Mouse (Mus musculus) forebrain, embryonic 14.5 days (tissue): ENCODE measurements around the gene Ypel1. TPM values are rescaled to one million over a fixed set of nuclear protein-coding genes. Genes with fewer than 3 reads are reported as not detected.
A peak's percentile ranks its signal among the peaks of the same experiment; 100 is the strongest.

ENCODE experiments used
- ATAC-seq: fragments of 200-750 bp; cut with Nextera tagmentation; 2 replicates; pipeline ENCODE4 v1.8.0; 2017; ENCODE audit warnings: mild to moderate bottlenecking, moderate library complexity
- DNase-seq: peaks from one replicate; pipeline ENCODE4 v3.0.0-alpha.2; 2015; ENCODE audit warnings: low spot score
- H3K27ac ChIP-seq: fragments of 300-500 bp; sonication (generic); 2 replicates; pipeline ENCODE4 v1.5.1; 2014; ENCODE audit warnings: low read depth, mild to moderate bottlenecking, control low read depth, low read length, moderate library complexity
- H3K27me3 ChIP-seq: fragments of 300-500 bp; sonication (generic); replicated peaks from 2 replicates; pipeline ENCODE4 v1.6.1; 2014; ENCODE audit warnings: low read length, control low read depth, mixed read lengths; ENCODE audit not compliant: control insufficient read depth, insufficient read depth
- H3K36me3 ChIP-seq: fragments of 300-500 bp; sonication (generic); 2 replicates; pipeline ENCODE4 v1.6.1; 2014; ENCODE audit warnings: low read length, control low read depth; ENCODE audit not compliant: control insufficient read depth, insufficient read depth
- H3K4me1 ChIP-seq: fragments of 300-500 bp; sonication (generic); 2 replicates; pipeline ENCODE4 v1.6.1; 2014; ENCODE audit warnings: antibody characterized with exemption, low read length, control low read depth; ENCODE audit not compliant: control insufficient read depth, insufficient read depth
- H3K4me2 ChIP-seq: fragments of 300-500 bp; sonication (generic); 2 replicates; pipeline ENCODE4 v1.6.1; 2014; ENCODE audit warnings: mild to moderate bottlenecking, control low read depth, low read length
- H3K4me3 ChIP-seq: fragments of 300-500 bp; sonication (generic); 2 replicates; pipeline ENCODE4 v1.5.1; 2014; ENCODE audit warnings: low read depth, low read length, control low read depth
- H3K9ac ChIP-seq: fragments of 300-500 bp; sonication (generic); 2 replicates; pipeline ENCODE4 v1.6.1; 2014; ENCODE audit warnings: mild to moderate bottlenecking, low read length, control low read depth, moderate library complexity
- H3K9me3 ChIP-seq: fragments of 300-500 bp; sonication (generic); replicated peaks from 2 replicates; pipeline ENCODE4 v1.6.1; 2016; ENCODE audit warnings: low read length, control low read depth, mixed read lengths; ENCODE audit not compliant: control insufficient read depth
- WGBS: fragments of 180-500 bp; shearing (Covaris S2); extraction: QIAGEN DNeasy Blood & Tissue Kit; methylation state at CpG from one replicate; pipeline ENCODE4 v1.1.7; 2014; 5-methylcytosine and 5-hydroxymethylcytosine counted together
- polyA plus RNA-seq: library from polyadenylated mRNA; unstranded; fragments of >200 nt; fragmentation: Nextera tagmentation; extraction: Ambion mirVana; gene quantifications from 2 replicates; pipeline ENCODE4 v1.2.1, GENCODE M21; 2014

Gene Ypel1
- polyA plus RNA-seq, 1 experiment from 2014 or later = 180 TPM

DNA sequence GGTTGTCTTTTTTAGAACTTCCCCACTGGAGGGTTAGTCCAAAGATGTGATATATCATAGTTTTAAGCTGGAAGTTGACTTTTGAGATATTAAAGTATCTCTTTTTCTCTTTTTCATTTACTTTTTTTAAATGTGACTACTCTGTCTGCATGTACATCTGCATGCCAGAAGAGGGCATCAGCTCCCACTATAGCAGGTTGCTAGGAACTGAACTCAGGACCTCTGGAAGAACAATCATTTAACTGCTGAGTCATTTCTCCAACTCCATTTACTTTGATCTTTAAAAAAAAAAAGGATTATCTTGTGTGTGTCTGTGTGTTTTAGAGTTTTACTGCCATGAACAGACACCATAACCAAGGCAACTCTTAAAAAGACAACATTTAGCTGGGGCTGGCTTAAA is 7.4 kb downstream of the Ypel1 start:
- Histone ChIP-seq H3K9me3 (no peaks in the 10 kb centered on the region), H3K27ac (no peak overlapping the region), H3K36me3 (peaks cover 72% of the 10 kb centered on the region), H3K4me1 (peaks cover 5% of the 10 kb centered on the region; the same call in 1 of the 2 replicates), H3K4me2 (no peak overlapping the region), H3K9ac (no peak overlapping the region), H3K4me3 (no peak overlapping the region), H3K27me3 (no peaks in the 10 kb centered on the region)
- no peak for ATAC-seq
- no peak for DNase-seq

GRCm38 (mm10) chr16:17078101-17078500 is 8.6 kb downstream of the Ypel1 start:
- no peak overlapping the region for H3K4me3 ChIP-seq
- ATAC-seq = peak; percentile 69
- H3K4me1 ChIP-seq = 0 out of 2 replicates have a peak, but pooled peaks cover 3% of the 10 kb centered on the region
- peak overlapping the region; percentile 39; the same call in 1 of the 2 replicates for H3K27ac ChIP-seq
- DNase-seq = peak; percentile 75
- H3K4me2 ChIP-seq = no peak overlapping the region
- WGBS = 56% methylated on average over 7 of the region's 7 CpGs
- no peaks in the 10 kb centered on the region for H3K9me3 ChIP-seq
- H3K27me3 ChIP-seq = no peaks in the 10 kb centered on the region
- H3K36me3 ChIP-seq = peaks cover 79% of the 10 kb centered on the region
- H3K9ac ChIP-seq = no peak overlapping the region

DNA sequence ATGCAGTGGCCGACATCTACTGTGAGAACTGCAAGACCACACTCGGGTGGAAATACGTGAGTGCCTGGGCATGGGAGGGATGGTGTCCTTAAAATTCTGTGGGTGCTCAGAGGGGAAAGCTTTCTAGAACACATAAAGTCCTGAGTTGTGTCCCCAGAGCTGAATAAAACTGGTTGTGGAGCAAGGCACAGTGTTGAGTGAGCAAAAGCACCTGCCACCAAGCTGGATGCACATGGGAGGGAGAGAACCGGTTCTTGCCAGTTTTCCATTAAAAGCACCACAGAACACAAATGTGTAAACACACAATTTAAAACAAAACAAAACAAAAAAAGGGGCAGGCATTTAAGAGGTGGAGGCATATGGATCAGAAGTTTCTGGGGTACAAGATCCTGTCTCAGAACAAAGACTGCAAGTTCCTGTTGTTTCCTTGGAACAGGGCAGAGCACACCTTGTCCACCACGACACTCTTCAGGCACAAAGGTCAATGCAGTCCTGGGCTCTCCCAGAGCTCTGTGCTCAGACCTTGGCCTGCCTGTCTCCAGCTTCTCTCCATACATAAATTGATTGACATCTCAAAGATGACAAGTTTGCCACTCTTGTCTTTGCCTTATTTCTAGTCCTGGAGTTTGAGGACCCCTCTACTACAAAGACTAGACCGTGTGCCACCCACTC is 12.8 kb downstream of the Ypel1 start:
- WGBS = 88% methylated on average over 6 of the region's 6 CpGs
- Histone ChIP-seq H3K9ac (no peak overlapping the region), H3K4me1 (0 out of 2 replicates have a peak, but pooled peaks cover 3% of the 10 kb centered on the region), H3K9me3 (no peaks in the 10 kb centered on the region), H3K4me3 (no peak overlapping the region), H3K36me3 (peaks cover 93% of the 10 kb centered on the region), H3K27me3 (no peaks in the 10 kb centered on the region), H3K27ac (no peak overlapping the region), H3K4me2 (no peak overlapping the region)
- DNase-seq (no peak), ATAC-seq (no peak)

GRCm38 (mm10) chr16:17085636-17086035 is 16.1 kb downstream of the Ypel1 start:
- H3K4me3 ChIP-seq = no peak overlapping the region
- DNase-seq (no peak), ATAC-seq (no peak)
- H3K27ac ChIP-seq = no peak overlapping the region
- H3K36me3 ChIP-seq = peaks cover 100% of the 10 kb centered on the region
- no peaks in the 10 kb centered on the region for H3K27me3 ChIP-seq
- H3K4me1 ChIP-seq = no peaks in the 10 kb centered on the region
- H3K9me3 ChIP-seq = no peaks in the 10 kb centered on the region
- no peak overlapping the region for H3K4me2 ChIP-seq
- WGBS = 91% methylated on average over 4 of the region's 4 CpGs
- H3K9ac ChIP-seq = no peak overlapping the region

GRCm38 (mm10) chr16:17086241-17086640 is 16.7 kb downstream of the Ypel1 start:
- 86% methylated on average over 3 of the region's 3 CpGs for WGBS
- Histone ChIP-seq H3K27me3 (no peaks in the 10 kb centered on the region), H3K4me1 (no peaks in the 10 kb centered on the region), H3K36me3 (peaks cover 100% of the 10 kb centered on the region), H3K9ac (no peak overlapping the region), H3K9me3 (no peaks in the 10 kb centered on the region), H3K27ac (no peak overlapping the region), H3K4me3 (no peak overlapping the region), H3K4me2 (no peak overlapping the region)
- DNase-seq (no peak), ATAC-seq (no peak)

DNA sequence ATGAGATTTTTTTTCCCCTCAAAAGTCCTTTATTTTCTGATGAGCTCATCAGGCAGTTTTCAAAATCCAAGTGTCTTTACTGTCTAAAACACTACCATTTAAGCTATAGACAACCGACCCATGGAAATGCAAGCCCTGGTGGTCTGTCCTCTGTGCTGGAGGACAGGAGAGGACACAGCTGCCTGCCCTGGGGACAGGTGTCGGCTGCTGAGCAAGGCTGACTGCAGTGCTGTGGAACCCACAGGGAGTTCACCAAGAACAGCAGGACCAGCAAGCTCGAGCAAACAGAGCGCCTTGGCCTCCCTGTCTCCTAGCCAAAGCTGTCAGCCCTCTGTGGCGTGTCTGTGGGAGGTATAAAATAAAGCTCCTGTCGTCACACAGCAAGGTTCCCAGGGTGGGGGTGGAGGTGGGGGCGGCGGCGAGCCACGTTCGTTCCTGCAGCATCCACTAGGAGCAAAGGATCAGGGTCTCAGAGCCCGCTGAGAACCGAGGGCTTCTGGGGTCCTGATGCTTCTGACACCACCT is 17.2 kb downstream of the Ypel1 start:
- no peak for ATAC-seq
- WGBS = 73% methylated on average over 13 of the region's 13 CpGs

GRCm38 (mm10) chr16:17088346-17088745 is 18.9 kb downstream of the Ypel1 start:
- ATAC-seq = no peak
- H3K36me3 ChIP-seq = peaks cover 98% of the 10 kb centered on the region
- no peak overlapping the region for H3K27ac ChIP-seq
- DNase-seq = peak; percentile 26
- no peaks in the 10 kb centered on the region for H3K9me3 ChIP-seq
- H3K27me3 ChIP-seq = no peaks in the 10 kb centered on the region
- H3K9ac ChIP-seq = no peak overlapping the region
- no peaks in the 10 kb centered on the region for H3K4me1 ChIP-seq
- H3K4me3 ChIP-seq = no peak overlapping the region
- WGBS = 69% methylated on average over 3 of the region's 3 CpGs
- no peak overlapping the region for H3K4me2 ChIP-seq

More for the DNA sequence above, 17.2 kb downstream of the Ypel1 start:
- no peak overlapping the region for H3K9ac ChIP-seq
- H3K4me3 ChIP-seq = no peak overlapping the region
- H3K27ac ChIP-seq = no peak overlapping the region
- no peak for DNase-seq
- no peak overlapping the region for H3K4me2 ChIP-seq
- H3K4me1 ChIP-seq = no peaks in the 10 kb centered on the region
- H3K27me3 ChIP-seq = no peaks in the 10 kb centered on the region
- no peaks in the 10 kb centered on the region for H3K9me3 ChIP-seq
- H3K36me3 ChIP-seq = peaks cover 100% of the 10 kb centered on the region

DNA sequence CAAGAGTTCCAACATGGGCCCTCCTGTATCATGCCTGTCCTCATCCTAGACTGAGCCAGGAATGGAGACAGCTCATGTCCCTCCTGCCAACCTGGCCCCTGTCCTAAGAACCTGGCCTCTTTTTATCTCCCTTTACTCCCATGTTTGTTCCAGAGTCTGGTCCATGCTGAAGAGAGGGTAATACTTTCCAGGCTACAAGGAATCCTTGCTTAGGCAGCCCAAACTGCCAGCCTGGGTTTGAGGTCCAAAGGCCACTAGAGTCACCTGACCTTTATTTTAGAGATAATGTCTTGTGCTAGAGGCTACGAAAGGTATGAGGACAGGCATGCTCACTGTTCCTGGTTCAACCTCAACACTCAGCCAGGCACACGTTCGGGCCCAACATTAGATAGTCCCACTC is 27.4 kb downstream of the Ypel1 start:
- Histone ChIP-seq H3K36me3 (peaks cover 88% of the 10 kb centered on the region), H3K4me3 (no peak overlapping the region), H3K9me3 (no peaks in the 10 kb centered on the region), H3K4me1 (no peaks in the 10 kb centered on the region), H3K4me2 (no peak overlapping the region), H3K27ac (no peak overlapping the region), H3K27me3 (no peaks in the 10 kb centered on the region), H3K9ac (no peak overlapping the region)
- no peak for ATAC-seq
- DNase-seq = no peak
- 98% methylated on average over 3 of the region's 3 CpGs for WGBS

- 48% methylated on average over 7 of the region's 7 CpGs for WGBS
- no peak overlapping the region for H3K27ac ChIP-seq
- peaks cover 7% of the 10 kb centered on the region for H3K4me1 ChIP-seq
- DNase-seq (peak; percentile 70), ATAC-seq (peak; percentile 72)
- peaks cover 89% of the 10 kb centered on the region for H3K36me3 ChIP-seq
- no peak overlapping the region for H3K9ac ChIP-seq
- H3K4me3 ChIP-seq = no peak overlapping the region
- no peak overlapping the region for H3K4me2 ChIP-seq
- H3K27me3 ChIP-seq = no peaks in the 10 kb centered on the region
- H3K9me3 ChIP-seq = no peaks in the 10 kb centered on the region
Measured at GRCm38 (mm10) chr16:17102630-17103220, 33.2 kb downstream of the Ypel1 start.
